Mouse (Mus musculus) cerebellum, adult 2 months (tissue): ENCODE measurements at regions not wholly inside any gene's neighbourhood (a gene's known extent, or its start where the extent isn't known, plus 50 kb on each side); places are given as distances from the start of the nearest gene placed in this dataset.

ENCODE experiments used
- CTCF ChIP-seq: fragments of 200-500 bp; IDR thresholded peaks from 2 replicates; pipeline ENCODE4 v1.5.1; 2011; ENCODE audit warnings: low read depth, mild to moderate bottlenecking, control low read depth, low read length, moderate library complexity, borderline replicate concordance; ENCODE audit not compliant: insufficient read depth
- POLR2A ChIP-seq: fragments of 200-500 bp; IDR thresholded peaks from 2 replicates; pipeline ENCODE4 v1.6.1; 2011; ENCODE audit warnings: low read length, control low read depth, borderline replicate concordance; ENCODE audit not compliant: insufficient read depth

DNA sequence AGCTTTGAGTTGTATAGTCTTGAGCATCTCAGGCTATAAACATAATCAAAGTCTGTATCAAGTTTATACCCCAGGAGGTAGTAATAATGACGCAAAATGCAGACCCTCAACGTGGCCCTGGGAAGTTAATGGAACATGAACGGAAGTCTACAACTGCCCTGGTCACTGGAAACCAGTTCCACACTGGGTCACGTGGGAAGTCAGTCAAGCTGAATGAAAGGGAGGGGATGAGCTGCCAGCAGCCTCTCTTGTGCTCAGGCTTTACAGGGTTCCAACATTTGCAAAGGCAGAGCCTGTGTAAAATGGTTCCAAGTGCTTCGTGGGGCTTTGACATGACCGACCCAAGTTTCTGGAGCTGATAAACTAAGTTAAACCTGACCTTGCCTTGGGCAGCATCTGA, 229.4 kb downstream of the Lnpk start:
- no peak for TF ChIP-seq POLR2A
- TF ChIP-seq CTCF: no peak
